Mouse (Mus musculus): ENCODE measurements around the gene Med12. TPM values are rescaled to one million over a fixed set of nuclear protein-coding genes. Genes with fewer than 3 reads are reported as not detected.

Gene Med12
- 37.2 and 39.5 TPM in 2 replicates for total RNA-seq (2014; rRNA removed)
- 16.1 and 18.2 TPM in 2 replicates for polyA plus RNA-seq (2015; fragmentation: Nextera tagmentation; extraction: Ambion mirVana)

- Histone ChIP-seq H3K4me3 (ENCODE audit: low read depth, low read length) (peak within 1 kb of the TSS; percentile 46), H3K9me3 (ENCODE audit: low read length) (no peaks in the 10 kb centered on the region), H3K4me2 (ENCODE audit: low read depth, low read length, poor library complexity, severe bottlenecking) (peak within 1 kb of the TSS; percentile 50), H3K9ac (replicated peaks; ENCODE audit: low read length, poor library complexity, severe bottlenecking) (peak within 1 kb of the TSS; percentile 54), H3K36me3 (ENCODE audit: insufficient read depth, low read length) (no peaks in the 10 kb centered on the region; the same call in 1 of the 2 replicates), H3K4me1 (ENCODE audit: insufficient read depth, low read length) (no peaks in the 10 kb centered on the region), H3K27me3 (ENCODE audit: insufficient read depth, low read length) (no peaks in the 10 kb centered on the region), H3K27ac (ENCODE audit: low read depth, low read length) (peak within 1 kb of the TSS; percentile 68)
- no peak for TF ChIP-seq CTCF (IDR thresholded peaks at IDR 0.05)
- WGBS = 27% methylated on average over 52 of the region's 54 CpGs
- ATAC-seq (ENCODE audit: low FRiP score) = peak; percentile 96
- DNase-seq (ENCODE audit: low spot score) = peak; percentile 91
Observed at GRCm38 (mm10) chrX:101273875-101274738, at the start of gene Med12. Gene Med12, plus strand, starts transcription at chrX:101274030.

GRCm38 (mm10) chrX:101245011-101245410 lies 28.8 kb upstream of the Med12 start:
- 6% methylated on average over 1 of the region's 1 CpGs for WGBS

GRCm38 (mm10) chrX:101253952-101254729 lies 19.7 kb upstream of the Med12 start, which contains the start of gene Foxo4:
Gene Foxo4, plus strand, starts transcription at chrX:101254528.
- peak; percentile 91 for ATAC-seq (ENCODE audit: low FRiP score)
- Histone ChIP-seq H3K9me3 (ENCODE audit: low read length) (no peaks in the 10 kb centered on the region), H3K36me3 (ENCODE audit: insufficient read depth, low read length) (no peaks in the 10 kb centered on the region), H3K4me2 (ENCODE audit: low read depth, low read length, poor library complexity, severe bottlenecking) (peak within 1 kb of the TSS; percentile 78), H3K4me1 (ENCODE audit: insufficient read depth, low read length) (no peaks in the 10 kb centered on the region), H3K27ac (ENCODE audit: low read depth, low read length) (no peak within 1 kb of the TSS), H3K9ac (replicated peaks; ENCODE audit: low read length, poor library complexity, severe bottlenecking) (0 out of 2 replicates have a peak within 1 kb of the TSS, but pooled peaks have one; percentile 33), H3K27me3 (ENCODE audit: insufficient read depth, low read length) (no peaks in the 10 kb centered on the region), H3K4me3 (ENCODE audit: low read depth, low read length) (peak within 1 kb of the TSS; percentile 46)
- peak; percentile 94 for DNase-seq (ENCODE audit: low spot score)
- TF ChIP-seq CTCF (IDR thresholded peaks at IDR 0.05) = no peak
- 26% methylated on average over 46 of the region's 47 CpGs for WGBS

More at GRCm38 (mm10) chrX:101245011-101245410, 28.8 kb upstream of the Med12 start:
- Histone ChIP-seq H3K4me1 (ENCODE audit: insufficient read depth, low read length) (no peaks in the 10 kb centered on the region), H3K4me3 (ENCODE audit: low read depth, low read length) (no peak overlapping the region), H3K27me3 (ENCODE audit: insufficient read depth, low read length) (no peaks in the 10 kb centered on the region), H3K9me3 (ENCODE audit: low read length) (no peaks in the 10 kb centered on the region), H3K27ac (ENCODE audit: low read depth, low read length) (no peak overlapping the region), H3K4me2 (ENCODE audit: low read depth, low read length, poor library complexity, severe bottlenecking) (no peak overlapping the region), H3K36me3 (ENCODE audit: insufficient read depth, low read length) (no peaks in the 10 kb centered on the region), H3K9ac (replicated peaks; ENCODE audit: low read length, poor library complexity, severe bottlenecking) (no peak overlapping the region)
- DNase-seq (ENCODE audit: low spot score) (no peak), ATAC-seq (ENCODE audit: low FRiP score) (no peak)
- no peak for TF ChIP-seq CTCF (IDR thresholded peaks at IDR 0.05)

- TF ChIP-seq CTCF (IDR thresholded peaks at IDR 0.05) = no peak
- 8% methylated on average over 19 of the region's 26 CpGs for WGBS
- no peaks in the 10 kb centered on the region for H3K9me3 ChIP-seq (ENCODE audit: low read length)
- H3K27me3 ChIP-seq (ENCODE audit: insufficient read depth, low read length) = no peaks in the 10 kb centered on the region
- DNase-seq (ENCODE audit: low spot score) (no peak), ATAC-seq (ENCODE audit: low FRiP score) (peak; percentile 39; the same call in 1 of the 2 replicates)
- peak overlapping the region; percentile 46 for H3K4me3 ChIP-seq (ENCODE audit: low read depth, low read length)
- H3K9ac ChIP-seq (replicated peaks; ENCODE audit: low read length, poor library complexity, severe bottlenecking) = 0 out of 2 replicates have a peak overlapping the region, but pooled peaks have one; percentile 33
- no peak overlapping the region for H3K27ac ChIP-seq (ENCODE audit: low read depth, low read length)
- peak overlapping the region; percentile 78 for H3K4me2 ChIP-seq (ENCODE audit: low read depth, low read length, poor library complexity, severe bottlenecking)
- H3K4me1 ChIP-seq (ENCODE audit: insufficient read depth, low read length) = no peaks in the 10 kb centered on the region
- H3K36me3 ChIP-seq (ENCODE audit: insufficient read depth, low read length) = no peaks in the 10 kb centered on the region
Observed at GRCm38 (mm10) chrX:101254740-101255139, 19.1 kb upstream of the Med12 start.

GRCm38 (mm10) chrX:101256603-101257002 lies 17.2 kb upstream of the Med12 start:
- H3K4me1 ChIP-seq (ENCODE audit: insufficient read depth, low read length) = no peaks in the 10 kb centered on the region
- TF ChIP-seq CTCF (IDR thresholded peaks at IDR 0.05) = 0 out of 2 replicates have a peak, but pooled peaks have one; percentile 27
- ATAC-seq (ENCODE audit: low FRiP score) = no peak
- H3K27me3 ChIP-seq (ENCODE audit: insufficient read depth, low read length) = no peaks in the 10 kb centered on the region
- H3K27ac ChIP-seq (ENCODE audit: low read depth, low read length) = no peak overlapping the region
- no peaks in the 10 kb centered on the region for H3K36me3 ChIP-seq (ENCODE audit: insufficient read depth, low read length)
- no peak for DNase-seq (ENCODE audit: low spot score)
- H3K9me3 ChIP-seq (ENCODE audit: low read length) = no peaks in the 10 kb centered on the region
- no peak overlapping the region for H3K9ac ChIP-seq (replicated peaks; ENCODE audit: low read length, poor library complexity, severe bottlenecking)
- H3K4me3 ChIP-seq (ENCODE audit: low read depth, low read length) = no peak overlapping the region
- WGBS = 83% methylated on average over 13 of the region's 13 CpGs
- H3K4me2 ChIP-seq (ENCODE audit: low read depth, low read length, poor library complexity, severe bottlenecking) = no peak overlapping the region

Measured in midbrain, postnatal 0 days (tissue).